Mouse (Mus musculus) left cerebral cortex, postnatal 4 days (tissue): ENCODE data around the gene Tnn. TPM values are rescaled to one million over a fixed set of nuclear protein-coding genes. Genes with fewer than 3 reads are reported as not detected.

Experiments used
- DNase-seq: peaks from one replicate; pipeline ENCODE4 v3.0.0-alpha.2; 2022
- intact Hi-C: fragments of 180-260 bp; cut with DNase I; formaldehyde crosslinking; loops from one replicate; pipeline ENCODE4 v1.15.1; 2025
- total RNA-seq, 2 experiments: library from RNA; stranded (reverse); gene quantifications; 2 replicates each; pipeline ENCODE4 v1.2.3; 2021

The Tnn gene
- total RNA-seq, result under 1 TPM; 0.62 to 0.95 TPM

DNA sequence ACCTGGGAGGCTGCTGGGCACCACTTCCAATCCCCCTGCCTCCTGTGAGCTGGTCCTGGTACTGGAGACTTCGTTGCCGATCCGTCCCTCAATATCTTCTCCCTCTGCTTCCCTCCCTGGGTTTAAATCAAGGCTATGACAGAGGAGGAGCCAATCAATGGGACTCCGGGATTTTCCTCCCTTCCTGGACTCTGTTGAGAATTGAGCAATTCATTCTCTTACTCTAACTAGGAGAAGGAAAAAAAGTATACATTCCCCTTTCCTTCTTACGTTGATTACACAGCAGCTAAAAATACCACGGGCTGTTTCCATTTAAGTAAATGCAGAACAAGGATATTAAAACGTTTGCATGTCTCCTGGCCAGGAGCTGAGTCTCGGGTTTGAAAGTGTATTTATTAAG is at the start of gene Tnn:
Tnn (minus strand) TSS at position 101 of the 400 bp plus-strand sequence.
- intact Hi-C loops, result no loop called here

DNA sequence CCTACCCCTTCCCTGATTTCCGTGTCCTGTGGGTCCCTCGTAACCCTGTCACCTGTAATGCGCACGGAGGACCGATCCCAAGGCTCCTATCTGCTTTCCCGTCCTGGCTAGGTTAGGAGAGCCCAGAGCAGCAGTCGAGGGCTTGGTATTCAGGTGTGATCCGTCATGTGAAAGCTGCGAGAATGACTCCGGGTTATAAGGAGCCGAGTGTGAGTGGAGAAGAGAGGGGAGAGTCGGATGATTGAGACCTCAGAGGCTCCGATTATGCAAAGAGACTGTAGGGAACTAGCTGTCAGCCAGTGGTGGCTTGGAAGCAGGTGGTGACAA is 41.9 kb upstream of the Tnn start:
- intact Hi-C loops, result no loop called here
- no peak for DNase-seq

More for the DNA sequence above, at the start of gene Tnn:
- DNase-seq, result no peak

DNA sequence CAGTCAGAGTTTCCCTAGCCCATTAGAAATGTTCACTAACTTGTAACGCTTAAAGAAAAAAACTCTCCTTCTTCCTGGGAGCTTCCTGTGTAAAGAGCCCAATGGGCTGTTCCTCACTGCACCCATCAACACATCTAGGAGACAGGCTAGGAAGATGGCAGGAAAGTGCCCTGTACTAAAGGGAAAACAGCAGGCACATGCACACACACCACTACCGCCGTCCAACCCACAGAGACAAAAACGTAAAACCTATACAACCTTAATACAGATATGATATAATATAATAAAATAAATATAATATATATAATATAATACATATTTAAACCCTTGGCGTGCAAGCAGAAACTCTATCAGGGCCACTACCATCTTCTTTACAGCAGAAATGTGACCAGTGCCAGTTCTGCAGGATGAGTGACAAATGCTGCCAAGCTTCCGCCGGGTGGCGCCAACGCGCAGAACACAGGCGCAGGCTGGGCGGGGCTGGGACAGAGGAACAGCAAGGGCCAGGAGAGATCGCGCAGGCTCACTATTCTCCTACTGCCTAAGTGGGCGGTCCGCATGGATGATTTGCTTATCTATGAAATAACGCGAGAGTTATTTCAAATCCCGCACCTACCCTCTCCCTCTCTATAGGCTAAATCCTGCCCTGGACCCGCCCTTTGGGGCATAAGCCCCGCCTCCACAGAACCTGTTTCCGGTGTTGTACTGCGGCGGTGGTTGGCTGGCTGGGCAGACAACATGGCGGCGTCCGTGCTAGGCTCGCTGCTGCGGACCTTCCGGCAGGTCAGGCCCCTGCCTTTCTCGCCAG is 41.4 kb upstream of the Tnn start, which contains the start of gene Mrps14:
Mrps14 (plus strand) TSS at position 687 of the 808 bp plus-strand sequence.
- DNase-seq, result peak; percentile 98
- intact Hi-C loops, result no loop called here

DNA sequence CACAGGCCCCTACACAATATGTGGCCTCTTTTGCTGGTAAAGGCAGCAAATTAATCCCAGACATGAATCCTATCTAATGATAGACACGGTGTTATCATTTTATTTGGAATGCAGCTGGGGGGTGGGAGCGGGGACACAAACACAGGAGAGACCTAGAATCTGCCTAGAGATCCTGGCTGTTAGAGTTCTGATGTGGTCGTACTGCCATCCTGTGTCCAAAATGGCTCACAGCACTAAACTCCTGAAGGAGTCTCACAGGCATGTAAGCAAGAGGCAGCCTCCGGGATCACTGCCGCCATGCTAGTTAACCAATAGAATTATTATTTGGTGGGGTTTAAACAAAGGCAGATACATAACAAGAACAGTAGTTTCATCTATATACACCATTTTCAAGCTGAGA is 31.1 kb upstream of the Tnn start:
- DNase-seq, result peak; percentile 22
- intact Hi-C loops, result loop anchor here (5.0 to 10.0 kb wide), 4 partner anchors 82 to 1470 kb away; partner anchors contain the start of gene Tnr

DNA sequence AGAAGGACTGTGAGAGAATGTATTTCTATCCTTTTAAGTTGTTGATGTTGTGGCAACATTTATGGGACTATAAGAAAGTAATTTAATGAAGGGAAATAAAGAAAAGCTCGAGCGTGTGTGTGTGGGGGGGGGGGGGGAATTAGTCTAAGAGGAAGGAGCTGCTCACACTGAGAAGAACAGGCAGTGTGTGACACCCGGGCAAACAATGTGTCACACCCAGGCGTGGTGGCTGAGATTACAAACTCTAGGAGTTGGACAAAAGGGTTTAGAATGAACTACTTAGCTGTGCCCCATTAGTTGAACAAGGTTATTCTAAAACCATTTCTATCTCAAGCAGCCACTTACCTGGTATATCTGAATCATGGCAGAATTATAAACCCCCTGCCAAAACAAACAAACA is 27.8 kb upstream of the Tnn start:
- intact Hi-C loops, result loop anchor here (5.0 to 10.0 kb wide), 4 partner anchors 79 to 1466 kb away; partner anchors contain the start of gene Tnr

DNA sequence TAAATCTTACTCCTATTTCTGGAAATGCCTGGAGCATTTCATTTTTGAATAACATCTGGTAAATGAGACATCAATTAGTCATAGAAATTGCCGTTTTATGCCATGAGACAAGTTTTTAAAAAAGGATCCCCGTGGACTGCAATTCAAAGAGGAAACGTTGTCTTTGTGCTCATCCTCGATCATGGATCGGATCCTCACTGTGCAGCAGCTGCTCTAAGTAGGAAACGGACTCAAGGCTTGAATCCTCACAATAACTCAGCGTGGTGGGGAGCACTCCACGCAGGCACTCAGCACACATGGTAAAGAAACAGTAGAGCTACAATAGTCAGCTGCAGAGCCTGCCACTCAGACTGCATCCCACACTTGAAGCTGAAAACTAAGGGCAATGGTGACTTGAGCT is 23.5 kb upstream of the Tnn start:
- no peak for DNase-seq

More for the DNA sequence above, 27.8 kb upstream of the Tnn start:
- no peak for DNase-seq

DNA sequence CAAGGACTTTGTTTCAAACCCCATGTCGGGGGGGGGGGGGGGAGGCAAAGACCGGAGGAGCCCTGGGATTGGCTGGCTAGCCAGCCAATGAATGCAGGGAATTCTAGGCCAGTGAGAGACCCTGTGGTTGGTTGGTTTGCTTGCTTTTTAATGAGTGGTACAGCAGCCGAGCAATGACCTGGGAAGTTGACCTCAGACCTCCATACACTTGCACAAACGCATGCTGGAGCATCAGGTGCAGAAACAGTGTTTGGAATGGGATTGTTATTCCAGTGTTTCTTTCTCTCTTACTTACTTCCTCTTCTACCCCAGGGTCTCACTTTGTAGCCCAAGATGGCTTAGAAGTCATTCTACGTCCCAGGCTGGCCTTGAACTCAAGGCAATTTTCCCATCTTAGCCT is 13.2 kb upstream of the Tnn start:
- no peak for DNase-seq
- intact Hi-C loops, result no loop called here

More for the DNA sequence above, 23.5 kb upstream of the Tnn start:
- intact Hi-C loops, result no loop called here

DNA sequence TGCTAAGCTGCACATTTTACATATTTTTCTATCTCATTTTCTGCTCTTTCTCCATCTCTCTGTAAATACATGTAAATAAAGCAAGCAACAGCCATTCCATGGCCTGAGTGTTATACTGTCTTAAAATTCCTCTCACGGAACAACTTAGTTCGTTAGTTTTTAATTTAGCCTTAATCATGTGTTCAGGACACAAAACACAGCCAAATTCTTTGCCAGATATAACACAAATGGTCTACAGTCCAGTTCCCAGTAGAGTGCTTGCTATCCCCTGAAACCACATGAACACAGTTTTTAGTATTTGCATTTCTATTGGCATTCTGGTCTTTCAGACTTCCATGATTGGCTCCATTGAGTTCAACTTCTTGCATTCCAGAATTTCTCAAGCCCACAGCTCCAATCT is 4.8 kb upstream of the Tnn start:
- intact Hi-C loops, result no loop called here
- DNase-seq, result no peak

DNA sequence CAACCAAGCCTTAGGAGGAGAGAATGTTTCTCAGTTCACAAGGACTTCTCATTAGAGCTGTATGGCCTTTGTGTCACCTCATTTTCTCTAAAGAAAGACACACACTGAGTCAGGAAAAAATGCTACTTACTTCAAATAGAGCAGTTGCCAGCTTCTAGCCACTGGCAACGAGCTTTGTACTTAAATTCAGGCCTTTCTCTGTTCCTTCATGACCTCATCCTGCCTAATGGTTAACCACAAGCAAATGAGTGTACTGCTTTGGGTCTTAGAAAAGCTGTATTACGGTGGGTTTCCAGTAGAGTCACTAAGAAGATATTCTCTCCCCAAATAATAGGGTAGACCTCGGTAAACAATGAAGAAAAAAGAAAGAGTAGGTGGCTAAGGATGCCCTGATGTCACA is 2.7 kb downstream of the Tnn start:
- intact Hi-C loops, result no loop called here

DNA sequence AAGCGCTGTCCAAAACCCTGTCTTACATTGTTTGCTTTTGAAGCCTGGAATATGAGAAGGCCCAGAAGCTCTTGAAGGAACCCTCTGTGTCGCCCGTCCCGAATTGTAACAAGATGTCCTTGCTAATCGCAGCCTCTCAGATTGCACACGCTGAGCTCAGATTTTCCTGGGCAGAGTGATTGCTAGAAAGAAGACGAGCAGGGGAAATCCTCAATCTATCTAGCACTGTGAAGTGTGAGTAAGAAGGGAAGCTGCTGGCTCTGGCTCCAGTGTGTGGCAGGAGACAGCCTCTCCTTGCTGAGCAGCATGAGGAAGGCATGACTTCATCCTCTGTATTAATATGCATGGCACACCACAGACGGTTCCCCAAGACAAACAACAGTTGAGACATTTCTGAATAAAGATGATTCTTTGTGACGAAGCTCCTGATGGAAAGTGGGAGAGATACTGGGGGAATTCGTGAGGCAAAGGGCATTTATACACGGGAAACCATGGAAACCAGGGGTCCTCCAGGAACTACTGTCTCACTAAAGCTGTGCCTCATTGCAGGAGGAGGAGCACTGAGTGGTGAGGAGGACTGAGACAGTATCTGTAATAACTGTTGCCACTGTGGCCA is 4.0 kb downstream of the Tnn start:
- intact Hi-C loops, result no loop called here

More for the DNA sequence above, 2.7 kb downstream of the Tnn start:
- no peak for DNase-seq

DNA sequence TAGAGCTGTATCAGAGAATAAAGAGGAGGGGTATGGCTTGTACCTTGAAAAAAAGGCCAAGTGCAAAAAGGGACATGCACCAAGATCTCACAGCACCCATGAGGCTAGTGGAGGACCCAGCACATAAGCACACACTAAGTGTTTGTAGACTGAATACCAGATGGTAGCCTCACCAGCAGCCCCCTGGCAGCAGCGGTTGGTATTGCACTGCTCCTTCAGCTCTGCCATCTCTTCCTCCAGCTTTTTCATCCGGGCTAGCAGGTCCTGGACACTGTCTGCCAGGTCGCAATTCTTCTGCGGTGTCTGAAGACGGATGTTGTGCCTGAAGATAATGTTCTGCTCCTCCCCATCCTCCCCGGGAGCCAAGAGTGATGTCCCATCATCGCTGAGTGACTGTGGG is 6.1 kb downstream of the Tnn start:
- intact Hi-C loops, result no loop called here

More for the DNA sequence above, 4.0 kb downstream of the Tnn start:
- peak; percentile 13 for DNase-seq

DNA sequence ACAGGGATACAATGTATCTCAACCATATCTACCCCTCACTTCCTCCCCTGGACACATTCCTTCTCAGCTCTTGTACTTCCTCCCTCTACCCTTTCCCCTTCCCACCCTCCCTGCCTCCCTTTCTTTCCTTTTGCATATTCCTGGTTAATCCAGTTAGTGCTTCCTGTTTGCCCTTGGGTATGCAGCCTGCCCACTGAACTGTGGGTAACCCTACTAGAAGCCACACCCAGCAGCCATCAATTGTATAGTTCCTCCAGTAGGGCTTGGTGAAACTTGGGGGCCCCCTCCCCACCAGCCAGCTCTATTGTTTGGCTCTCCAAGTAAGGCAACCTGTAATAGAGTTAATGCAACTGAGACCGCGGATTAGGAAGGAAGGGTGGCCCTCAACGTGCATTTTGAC is 7.8 kb downstream of the Tnn start:
- intact Hi-C loops, result no loop called here
- DNase-seq, result no peak

More for the DNA sequence above, 6.1 kb downstream of the Tnn start:
- DNase-seq, result no peak

DNA sequence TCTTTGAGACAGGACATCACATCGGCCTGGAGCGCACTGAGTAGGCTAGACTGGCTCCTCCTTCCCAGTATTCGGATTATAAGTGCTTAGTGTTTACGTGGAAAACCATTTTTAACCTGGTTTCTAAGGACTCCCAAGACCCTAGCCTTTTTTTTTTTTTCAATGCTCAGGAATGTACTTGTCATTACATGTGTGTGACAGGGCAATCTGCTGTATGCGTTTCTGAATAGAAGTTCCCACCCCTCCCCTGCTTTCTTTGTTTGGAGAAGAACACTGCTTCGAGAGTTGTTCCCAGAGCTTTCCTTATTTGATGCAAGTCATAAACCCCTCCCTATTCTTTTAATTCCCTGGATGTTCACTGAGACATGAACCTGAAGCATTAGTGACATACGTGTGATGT is 9.0 kb downstream of the Tnn start:
- no peak for DNase-seq
- intact Hi-C loops, result no loop called here

DNA sequence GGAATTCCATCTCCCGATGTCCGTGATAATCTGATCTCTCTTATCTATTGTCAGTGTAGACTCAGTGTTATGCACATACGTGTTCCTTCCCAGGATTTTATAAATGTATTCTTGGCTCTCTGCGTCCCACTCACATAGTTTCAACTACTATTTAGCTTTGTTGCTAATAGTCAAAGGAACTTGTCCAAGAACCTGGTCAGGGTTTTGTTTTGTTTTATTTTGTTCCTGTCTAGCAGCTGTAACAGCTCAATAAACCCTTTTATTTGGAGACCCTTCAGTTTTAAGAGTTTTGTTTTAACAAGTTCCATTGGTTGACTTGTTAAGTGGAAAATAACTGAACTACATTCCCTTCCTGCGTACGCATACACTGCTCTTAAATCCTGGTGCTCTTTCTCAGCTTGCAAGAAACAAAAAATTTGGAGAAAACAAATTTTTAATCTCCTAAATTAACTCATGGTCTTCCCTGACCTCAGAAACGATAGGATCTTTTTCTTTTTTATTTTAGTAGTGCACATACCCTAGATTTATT is 17.0 kb downstream of the Tnn start:
- no peak for DNase-seq
- intact Hi-C loops, result no loop called here

DNA sequence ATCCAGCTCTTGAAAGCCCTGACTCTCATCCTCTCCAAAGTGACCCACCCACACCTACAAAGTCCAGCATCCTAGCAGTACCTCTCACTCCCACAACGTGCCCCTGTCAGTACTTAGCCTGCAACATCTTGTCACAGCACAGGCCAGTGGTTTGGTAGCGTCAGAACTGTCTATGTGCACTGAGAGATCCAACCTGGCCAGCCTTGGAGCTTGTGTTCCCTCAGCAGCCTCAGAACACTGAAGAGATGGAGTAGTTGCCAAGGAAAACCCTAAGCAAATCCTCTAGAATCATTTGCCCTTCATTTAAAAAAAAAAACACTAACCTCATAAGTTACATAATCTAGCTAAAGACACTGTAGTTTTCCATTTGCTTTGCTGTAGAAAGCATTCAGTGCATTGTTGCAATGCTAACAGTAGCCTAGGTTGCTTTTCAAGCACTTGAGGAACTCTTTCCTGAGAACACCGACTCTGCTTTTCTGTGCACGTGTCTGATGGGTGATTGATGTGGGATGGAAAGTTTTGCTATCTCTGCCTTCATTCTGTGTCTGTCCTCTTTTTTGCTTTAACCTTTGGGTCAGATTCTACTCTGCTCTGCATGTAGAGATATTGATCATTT is 19.8 kb downstream of the Tnn start:
- DNase-seq, result no peak
- intact Hi-C loops, result no loop called here

DNA sequence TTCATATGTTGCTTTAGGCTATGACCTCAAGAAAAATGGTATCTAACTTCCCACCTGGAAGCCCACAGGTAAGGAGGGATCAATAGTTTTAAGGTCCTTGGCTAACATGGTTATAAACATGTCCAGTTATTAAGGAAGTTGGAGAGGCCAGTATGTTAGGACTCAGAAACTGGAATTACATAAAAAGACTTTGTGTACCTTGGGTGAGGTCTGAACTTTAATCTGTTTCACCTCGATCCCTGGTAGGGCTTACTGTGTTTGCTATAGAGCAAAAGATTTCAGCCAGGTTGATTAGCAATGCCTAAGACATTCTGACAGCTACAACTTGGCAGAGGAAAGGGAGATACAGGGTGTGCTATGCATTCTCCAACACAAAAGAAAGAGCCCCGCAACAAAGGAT is 29.4 kb downstream of the Tnn start:
- no peak for DNase-seq
- intact Hi-C loops, result no loop called here

DNA sequence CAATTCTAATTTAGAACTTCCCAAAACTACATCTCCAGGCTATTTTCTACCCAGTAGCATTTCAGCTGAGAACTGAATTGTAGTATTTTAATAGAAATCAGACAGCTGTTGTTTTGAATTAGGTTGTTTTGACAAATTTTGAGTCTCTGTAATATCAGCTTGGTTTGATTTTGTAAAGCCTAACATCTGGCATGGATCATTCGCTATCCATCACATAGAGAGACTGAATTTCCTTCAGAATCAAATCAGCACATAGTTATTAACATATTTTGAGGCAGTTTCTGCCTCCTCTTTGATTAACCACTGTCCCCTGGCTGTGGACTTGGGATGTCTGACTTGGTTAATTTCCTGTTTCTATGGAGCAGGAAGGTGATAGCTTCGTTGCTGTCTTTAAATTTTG is 44.8 kb downstream of the Tnn start:
- intact Hi-C loops, result no loop called here
- no peak for DNase-seq

DNA sequence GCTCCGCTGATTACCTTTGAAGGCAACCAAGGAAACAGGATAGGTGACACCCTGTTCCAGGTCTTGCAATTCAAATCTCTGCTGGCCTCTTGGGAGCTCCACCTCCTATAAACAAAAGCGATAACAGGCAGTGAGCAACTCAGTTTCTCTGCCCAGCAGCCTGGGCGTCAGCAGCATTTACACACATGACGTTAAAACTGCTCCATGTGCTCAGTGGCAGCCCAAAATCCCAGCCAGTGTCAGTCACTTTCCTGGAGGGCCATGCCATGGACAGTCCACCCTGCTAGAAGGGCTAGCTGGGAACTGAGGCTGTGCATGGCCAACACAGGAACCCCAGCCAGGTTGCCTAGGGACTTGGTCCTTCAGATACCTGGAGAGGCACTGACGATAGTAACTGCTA is 48.0 kb downstream of the Tnn start:
- intact Hi-C loops, result no loop called here
- no peak for DNase-seq

DNA sequence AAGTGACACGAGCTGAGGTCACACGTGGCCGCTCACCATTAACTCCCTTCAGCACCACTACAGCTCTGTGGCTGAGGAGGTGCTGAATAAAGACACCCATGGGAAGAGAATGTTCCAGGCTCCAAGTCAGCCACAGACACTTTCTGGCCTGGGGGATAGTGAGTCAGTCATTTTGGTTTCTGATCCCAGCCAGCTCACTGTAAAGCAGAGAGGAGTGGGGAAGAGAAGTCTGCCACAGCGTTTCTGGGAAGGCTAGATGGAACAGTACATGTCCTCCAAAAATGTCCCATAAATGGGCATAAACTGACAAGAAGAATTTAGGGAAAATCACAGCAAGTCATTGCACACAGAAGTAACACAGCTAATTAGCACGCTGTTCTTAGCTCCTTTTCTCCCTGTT is 52.4 kb downstream of the Tnn start:
- DNase-seq, result no peak
- intact Hi-C loops, result loop anchor here (5.0 kb wide), 1 partner anchor 81 kb away; no protein-coding TSS in a partner anchor

DNA sequence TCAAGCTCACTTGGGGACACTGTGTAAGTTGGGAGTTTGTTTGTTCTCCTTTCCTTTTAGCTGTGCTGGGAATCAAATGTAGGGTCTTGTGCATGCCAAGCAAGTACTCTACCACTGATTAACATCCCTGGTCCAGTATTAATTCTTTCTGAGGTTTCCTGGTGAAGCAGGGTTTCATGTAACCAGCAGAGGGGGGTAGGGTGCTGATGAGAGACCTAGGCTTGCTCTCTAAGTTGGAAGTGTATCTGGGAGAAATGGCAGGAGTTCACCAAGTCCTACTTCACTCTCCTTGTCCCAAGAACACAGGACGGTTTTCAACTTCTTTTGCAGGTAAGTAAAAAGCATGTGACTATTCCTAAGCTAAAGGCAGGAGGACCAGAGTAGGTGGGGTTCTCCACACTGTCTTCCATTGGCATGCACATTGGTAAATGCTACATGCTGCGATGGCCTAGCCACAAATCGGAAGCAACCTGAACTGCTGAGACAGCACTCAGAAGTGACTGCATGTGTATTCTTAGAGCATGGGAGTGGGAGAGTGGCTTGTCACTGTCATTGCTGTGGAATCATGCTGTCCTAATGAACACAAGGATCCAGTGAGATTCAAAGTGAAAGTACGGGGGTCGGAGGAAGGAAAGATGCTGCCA is 53.6 kb downstream of the Tnn start:
- DNase-seq, result no peak
- intact Hi-C loops, result loop anchor here (5.0 kb wide), 1 partner anchor 83 kb away; no protein-coding TSS in a partner anchor

DNA sequence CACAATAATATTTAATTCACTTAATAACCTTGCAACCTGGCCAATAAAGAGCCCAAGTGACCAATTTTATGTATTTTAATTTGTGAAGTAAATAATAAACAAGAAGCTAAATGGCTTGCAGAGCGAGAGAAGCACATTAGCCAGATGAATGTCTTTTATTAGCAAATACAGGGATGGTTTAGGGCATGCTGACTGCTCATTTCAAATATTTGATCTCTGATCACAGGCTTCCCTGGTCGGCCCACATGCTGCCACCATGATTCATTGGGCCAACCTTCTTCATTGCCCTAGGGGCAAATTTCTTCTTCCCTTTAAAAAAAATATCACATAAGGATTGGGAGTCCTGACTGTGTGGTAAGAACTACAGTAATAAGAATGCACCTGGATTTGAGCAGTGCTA is 66.7 kb downstream of the Tnn start:
- intact Hi-C loops, result no loop called here
- DNase-seq, result no peak
